8 mouse cellular contexts compared by ENCODE assay signal in the genomic region with DNA sequence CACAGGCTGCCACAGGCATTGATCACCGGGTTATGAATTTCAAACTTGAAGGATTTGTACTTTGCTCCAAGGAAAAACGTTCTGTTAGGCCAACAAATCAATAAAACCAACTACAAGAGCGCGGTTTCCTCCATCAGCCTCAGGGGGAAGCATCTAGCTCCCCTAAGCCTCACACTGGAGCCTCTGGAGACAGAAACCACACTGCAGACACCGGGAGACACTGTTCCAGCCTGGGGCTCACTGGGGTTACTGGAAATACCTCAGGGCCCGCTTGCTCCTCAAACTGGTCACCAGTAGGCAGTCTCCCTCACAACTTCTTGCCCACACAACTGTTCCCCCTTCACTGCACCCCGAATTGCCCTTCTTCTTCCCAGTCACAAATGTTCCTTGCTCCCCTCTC. TPM values are rescaled to one million over a fixed set of nuclear protein-coding genes. Genes with fewer than 3 reads are reported as not detected.
DNase-seq lines count a peak whose midpoint lies in the region; ATAC-seq and TF ChIP-seq lines count a peak whose summit lies in the region.

No protein-coding gene starts in this region.

- 29% methylated on average over 7 of the region's 7 CpGs for WGBS in cerebellum, adult 2 months
- 14% methylated on average over 7 of the region's 7 CpGs for WGBS in limb, embryonic 14.5 days
- WGBS in stomach, postnatal 0 days: 17% methylated on average over 7 of the region's 7 CpGs

- no peaks in the 10 kb centered on the region for H3K36me3 ChIP-seq in limb, embryonic 14.5 days (ENCODE audit: control insufficient read depth, insufficient read depth, low read length)
- no peaks in the 10 kb centered on the region for H3K36me3 ChIP-seq in stomach, postnatal 0 days (ENCODE audit: control insufficient read depth, insufficient read depth, low read length)

- peak overlapping the region; percentile 85 for H3K4me2 ChIP-seq in limb, embryonic 14.5 days (replicated peaks; ENCODE audit: low read depth, low read length, severe bottlenecking)
- peak overlapping the region; percentile 97 for H3K4me2 ChIP-seq in stomach, postnatal 0 days (replicated peaks; ENCODE audit: low read depth)

- H3K4me1 ChIP-seq in cerebellum, adult 2 months (ENCODE audit: control insufficient read depth, insufficient read depth, low read length): peaks cover 2% of the 10 kb centered on the region
- H3K4me1 ChIP-seq in limb, embryonic 14.5 days (ENCODE audit: control insufficient read depth, insufficient read depth, low read length): peaks cover 12% of the 10 kb centered on the region
- no peaks in the 10 kb centered on the region for H3K4me1 ChIP-seq in stomach, postnatal 0 days (replicated peaks; ENCODE audit: control insufficient read depth, insufficient read depth)

- H3K9ac ChIP-seq in limb, embryonic 14.5 days (ENCODE audit: low read depth, low read length, severe bottlenecking): peak overlapping the region; percentile 55
- H3K9ac ChIP-seq in stomach, postnatal 0 days (ENCODE audit: low read length): peak overlapping the region; percentile 67; the same call in 1 of the 2 replicates

- peak overlapping the region; percentile 67 for H3K4me3 ChIP-seq in cerebellum, adult 2 months (replicated peaks; ENCODE audit: insufficient read depth, low read depth, low read length)
- peak overlapping the region; percentile 43 for H3K4me3 ChIP-seq in limb, embryonic 14.5 days (replicated peaks; ENCODE audit: low read length)
- peak overlapping the region; percentile 52 for H3K4me3 ChIP-seq in stomach, postnatal 0 days (ENCODE audit: low read depth, low read length)

- no peak overlapping the region for H3K27ac ChIP-seq in cerebellum, adult 2 months (ENCODE audit: insufficient read depth, low read length)
- peak overlapping the region; percentile 79 for H3K27ac ChIP-seq in limb, embryonic 14.5 days (replicated peaks; ENCODE audit: low read depth, low read length)
- H3K27ac ChIP-seq in stomach, postnatal 0 days (replicated peaks): peak overlapping the region; percentile 69

- no peaks in the 10 kb centered on the region for H3K9me3 ChIP-seq in limb, embryonic 14.5 days (ENCODE audit: control insufficient read depth, low read length)
- no peaks in the 10 kb centered on the region for H3K9me3 ChIP-seq in stomach, postnatal 0 days (ENCODE audit: control insufficient read depth, low read length)

- ATAC-seq in limb, embryonic 14.5 days (ENCODE audit: low FRiP score, low read depth): no peak
- no peak for ATAC-seq in stomach, postnatal 0 days (ENCODE audit: low FRiP score, low TSS enrichment)

- no peak for TF ChIP-seq EP300 in stomach, postnatal 0 days (optimal IDR thresholded peaks at IDR 0.05)

- no peak for TF ChIP-seq CTCF in cerebellum, adult 2 months (IDR thresholded peaks at IDR 0.05; ENCODE audit: borderline replicate concordance, insufficient read depth, low read depth, low read length)
- TF ChIP-seq CTCF in stomach, postnatal 0 days (IDR thresholded peaks at IDR 0.05; ENCODE audit: low read depth): peak; percentile 6; the same call in 1 of the 2 replicates

- no peak for TF ChIP-seq POLR2A in cerebellum, adult 2 months (IDR thresholded peaks at IDR 0.05; ENCODE audit: borderline replicate concordance, insufficient read depth, low read length)
- TF ChIP-seq POLR2A in limb, embryonic 14.5 days (IDR thresholded peaks at IDR 0.05; ENCODE audit: borderline replicate concordance, extremely low read depth, insufficient read depth, insufficient read length): no peak

- no peak for DNase-seq in cerebellum, adult 2 months
- DNase-seq in cerebellum, adult 9-11 months: no peak
- peak; percentile 60 for DNase-seq in retina, embryonic 14.5 days (ENCODE audit: low spot score)
- no peak for DNase-seq in retina, postnatal 1 day
- DNase-seq in limb, embryonic 14.5 days (ENCODE audit: low spot score): no peak
- no peak for DNase-seq in stomach, postnatal 0 days (ENCODE audit: low spot score)
- no peak for DNase-seq in cerebellum, adult 18-20 months
- no peak for DNase-seq in urinary bladder, postnatal 36 days (ENCODE audit: low spot score in 2 of 2)

- no peaks in the 10 kb centered on the region for H3K27me3 ChIP-seq in cerebellum, adult 2 months (ENCODE audit: control insufficient read depth, insufficient read depth, low read length)
- no peaks in the 10 kb centered on the region for H3K27me3 ChIP-seq in limb, embryonic 14.5 days (ENCODE audit: control insufficient read depth, insufficient read depth, low read length)
- H3K27me3 ChIP-seq in stomach, postnatal 0 days (ENCODE audit: control insufficient read depth, insufficient read depth, low read length): no peaks in the 10 kb centered on the region

RNA-seq across cellular contexts. Expression of a gene that starts 3.0 kb away (rescaled TPM):
- 0.55 and 0.69 TPM in 2 replicates for polyA plus RNA-seq in cerebellum, adult 2 months (2012; rRNA removed)
- 4.5 and 4.7 TPM in 2 replicates for polyA plus RNA-seq in limb, embryonic 14.5 days (2012; rRNA removed)
- polyA plus RNA-seq in limb, embryonic 14.5 days (2014; fragmentation: Nextera tagmentation; extraction: Ambion mirVana): 3.6 and 4.2 TPM in 2 replicates
- polyA plus RNA-seq in stomach, postnatal 0 days (2015; fragmentation: Nextera tagmentation; extraction: Ambion mirVana): 0.38 and 0.39 TPM in 2 replicates

RNA-seq across cellular contexts. Expression of a gene that starts 14.0 kb away (rescaled TPM):
- 84.8 and 104 TPM in 2 replicates for polyA plus RNA-seq in cerebellum, adult 2 months (2012; rRNA removed)
- polyA plus RNA-seq in limb, embryonic 14.5 days (2012; rRNA removed): 57.6 and 78.1 TPM in 2 replicates
- 12.7 and 14.6 TPM in 2 replicates for polyA plus RNA-seq in limb, embryonic 14.5 days (2014; fragmentation: Nextera tagmentation; extraction: Ambion mirVana)
- polyA plus RNA-seq in stomach, postnatal 0 days (2015; fragmentation: Nextera tagmentation; extraction: Ambion mirVana): 3.9 and 4.4 TPM in 2 replicates

RNA-seq across cellular contexts. Expression of a gene that starts 34.1 kb away (rescaled TPM):
- polyA plus RNA-seq in cerebellum, adult 2 months (2012; rRNA removed): 18.6 and 18.8 TPM in 2 replicates
- 19.0 and 25.1 TPM in 2 replicates for polyA plus RNA-seq in limb, embryonic 14.5 days (2012; rRNA removed)
- polyA plus RNA-seq in limb, embryonic 14.5 days (2014; fragmentation: Nextera tagmentation; extraction: Ambion mirVana): 20.6 and 20.8 TPM in 2 replicates
- 8.7 and 9.0 TPM in 2 replicates for polyA plus RNA-seq in stomach, postnatal 0 days (2015; fragmentation: Nextera tagmentation; extraction: Ambion mirVana)

RNA-seq across cellular contexts. Expression of a gene that starts 34.2 kb away (rescaled TPM):
- 34.7 and 35.6 TPM in 2 replicates for polyA plus RNA-seq in cerebellum, adult 2 months (2012; rRNA removed)
- polyA plus RNA-seq in limb, embryonic 14.5 days (2012; rRNA removed): 173 and 200 TPM in 2 replicates
- 138 and 155 TPM in 2 replicates for polyA plus RNA-seq in limb, embryonic 14.5 days (2014; fragmentation: Nextera tagmentation; extraction: Ambion mirVana)
- polyA plus RNA-seq in stomach, postnatal 0 days (2015; fragmentation: Nextera tagmentation; extraction: Ambion mirVana): 45.0 and 51.4 TPM in 2 replicates

RNA-seq across cellular contexts. Expression of a gene that starts 59.8 kb away (rescaled TPM):
- polyA plus RNA-seq in cerebellum, adult 2 months (2012; rRNA removed): 890 and 950 TPM in 2 replicates
- polyA plus RNA-seq in limb, embryonic 14.5 days (2012; rRNA removed): 17.9 and 20.6 TPM in 2 replicates
- polyA plus RNA-seq in limb, embryonic 14.5 days (2014; fragmentation: Nextera tagmentation; extraction: Ambion mirVana): 9.1 and 10.4 TPM in 2 replicates
- polyA plus RNA-seq in stomach, postnatal 0 days (2015; fragmentation: Nextera tagmentation; extraction: Ambion mirVana): 5.3 and 7.2 TPM in 2 replicates
